Mouse (Mus musculus) embryo, embryonic 11.5 days (tissue): ENCODE data around the gene Arhgef26.

ENCODE experiments used
- DNase-seq: peaks from one replicate; pipeline ENCODE4 v3.0.0-alpha.2; 2012; ENCODE audit warnings: low read depth, low spot score

The Arhgef26 gene

DNA sequence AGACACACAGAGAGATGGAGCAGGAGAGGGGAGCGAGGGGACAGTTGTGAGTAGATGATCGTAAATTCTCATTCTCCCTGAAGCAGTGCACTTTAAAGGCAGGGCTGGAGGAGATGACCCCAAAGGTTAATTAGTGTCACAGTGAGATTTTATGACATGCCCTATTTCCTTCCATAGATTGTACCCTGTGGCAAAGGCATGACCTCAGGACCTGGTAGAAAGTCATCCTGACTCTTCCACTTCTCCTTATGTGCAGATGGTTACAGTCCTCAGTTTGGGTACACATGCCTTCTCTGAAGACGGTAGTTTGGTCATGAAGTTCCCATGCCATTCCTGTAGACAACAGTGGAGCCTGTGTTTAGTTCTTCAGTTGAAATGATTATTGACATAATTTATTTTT lies 42.3 kb downstream of the Arhgef26 start:
- DNase-seq = no peak

DNA sequence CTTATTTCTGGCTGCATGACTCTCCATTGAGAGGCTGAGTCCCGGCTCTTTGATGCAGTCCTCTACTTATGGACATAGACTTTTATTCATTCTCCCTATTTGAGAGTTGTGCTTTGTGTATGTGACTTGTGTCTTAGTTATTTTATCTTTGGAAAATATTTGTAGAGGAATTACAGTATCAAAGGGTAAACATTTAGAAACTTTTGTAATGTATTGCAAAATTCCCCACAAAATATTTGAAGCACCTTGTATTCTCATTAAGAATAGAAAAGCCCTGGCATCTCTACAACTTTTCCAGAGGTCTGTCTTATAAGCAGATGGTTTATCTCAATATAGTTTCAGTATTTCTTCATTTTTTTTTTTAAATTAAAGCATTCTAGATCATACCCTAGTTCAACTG lies 44.7 kb downstream of the Arhgef26 start:
- DNase-seq = no peak

DNA sequence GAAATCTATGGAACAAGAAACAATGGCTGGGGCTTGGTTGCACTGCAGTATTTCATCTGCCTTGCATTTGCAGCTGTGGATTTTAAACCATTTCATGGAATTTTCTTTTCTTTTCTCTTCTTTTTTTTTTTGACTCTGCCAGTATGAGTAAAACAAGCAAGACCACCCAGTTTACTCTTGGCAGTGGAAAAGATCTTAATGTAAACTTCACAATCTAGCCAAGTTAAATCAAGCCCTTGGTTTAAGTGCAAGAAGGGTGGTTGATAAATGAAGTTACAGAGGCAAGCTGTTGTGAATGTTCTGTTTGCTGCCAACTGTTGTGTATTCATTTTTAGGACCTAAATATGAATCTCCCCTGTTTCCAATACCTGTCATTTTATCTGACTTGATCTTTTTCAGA lies 54.5 kb downstream of the Arhgef26 start:
- DNase-seq = no peak

DNA sequence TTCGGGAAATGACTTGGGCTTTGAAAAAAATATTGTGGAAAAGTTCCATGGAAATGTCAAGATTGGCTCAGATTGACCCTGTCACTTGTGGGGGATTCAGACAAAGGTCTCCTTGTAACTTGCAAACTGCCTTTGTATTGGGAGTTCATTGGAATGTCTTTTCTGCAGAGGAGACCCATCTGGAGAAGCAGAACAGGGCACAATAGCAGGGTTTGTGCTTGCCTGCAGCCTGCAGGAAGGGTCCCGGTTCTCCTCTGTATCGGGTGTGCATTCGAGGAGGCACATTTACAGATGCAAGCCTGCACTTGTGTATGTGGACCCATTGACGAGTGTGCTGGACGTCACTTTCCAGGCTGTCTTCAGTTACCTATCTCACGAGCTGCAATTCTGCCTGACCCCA lies 56.1 kb downstream of the Arhgef26 start:
- DNase-seq = no peak

DNA sequence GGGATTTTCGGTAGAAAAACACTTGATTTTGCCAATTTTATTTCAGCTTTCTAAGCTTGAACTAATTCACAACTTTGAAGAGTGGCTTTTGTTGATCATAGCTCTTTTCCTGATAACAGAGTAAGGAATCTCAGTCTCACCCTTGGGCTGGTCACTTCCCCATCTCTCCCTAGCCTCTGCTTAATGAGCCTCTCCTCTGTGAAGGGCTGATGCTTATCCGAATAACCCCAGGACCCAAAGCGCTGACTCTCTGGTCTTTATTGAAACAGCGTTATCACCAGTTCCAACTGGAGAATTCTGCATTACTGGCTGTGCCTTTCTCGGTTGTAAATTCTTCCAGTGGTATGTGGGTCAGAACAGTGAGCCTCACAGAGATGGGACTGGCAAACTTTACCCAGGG lies 57.2 kb downstream of the Arhgef26 start:
- no peak for DNase-seq

DNA sequence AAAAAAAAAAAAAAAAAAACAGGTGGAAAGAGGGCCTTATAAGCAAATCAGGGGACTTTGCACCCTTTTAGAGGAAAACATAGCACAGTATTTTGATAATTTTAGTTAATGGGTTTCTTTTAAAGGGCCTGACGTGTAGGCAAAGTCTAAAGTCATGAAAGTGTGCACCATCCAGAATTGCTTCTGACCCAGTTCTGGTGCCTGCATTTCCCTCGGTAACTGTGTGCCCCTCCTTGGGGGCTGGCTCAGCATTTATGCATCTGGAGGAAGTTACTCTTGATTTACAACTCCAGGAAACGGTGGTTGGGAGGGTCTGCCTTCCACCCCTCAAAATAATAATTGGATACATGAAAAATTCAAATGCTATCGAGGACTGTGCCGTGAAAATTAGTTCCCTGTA lies 58.0 kb downstream of the Arhgef26 start:
- no peak for DNase-seq

DNA sequence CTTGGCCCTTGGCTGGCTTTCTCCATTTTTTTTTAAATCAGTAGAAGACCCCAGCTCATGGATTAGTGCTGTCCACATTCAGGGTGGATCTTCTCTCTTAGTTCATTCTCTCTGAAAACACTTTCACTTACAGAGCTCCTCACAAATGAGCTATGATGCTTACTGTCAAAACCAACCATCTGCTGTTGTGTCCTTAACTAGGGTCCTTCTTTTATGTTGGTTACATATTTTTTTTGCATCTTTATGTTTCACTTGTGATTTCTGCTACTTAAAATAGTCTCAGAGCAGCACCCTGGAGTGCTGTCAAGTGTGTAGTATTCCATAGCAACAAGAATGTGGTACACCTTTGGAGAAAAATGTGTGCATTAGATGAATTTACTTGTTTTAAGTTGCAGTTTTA lies 60.0 kb downstream of the Arhgef26 start:
- DNase-seq = no peak

DNA sequence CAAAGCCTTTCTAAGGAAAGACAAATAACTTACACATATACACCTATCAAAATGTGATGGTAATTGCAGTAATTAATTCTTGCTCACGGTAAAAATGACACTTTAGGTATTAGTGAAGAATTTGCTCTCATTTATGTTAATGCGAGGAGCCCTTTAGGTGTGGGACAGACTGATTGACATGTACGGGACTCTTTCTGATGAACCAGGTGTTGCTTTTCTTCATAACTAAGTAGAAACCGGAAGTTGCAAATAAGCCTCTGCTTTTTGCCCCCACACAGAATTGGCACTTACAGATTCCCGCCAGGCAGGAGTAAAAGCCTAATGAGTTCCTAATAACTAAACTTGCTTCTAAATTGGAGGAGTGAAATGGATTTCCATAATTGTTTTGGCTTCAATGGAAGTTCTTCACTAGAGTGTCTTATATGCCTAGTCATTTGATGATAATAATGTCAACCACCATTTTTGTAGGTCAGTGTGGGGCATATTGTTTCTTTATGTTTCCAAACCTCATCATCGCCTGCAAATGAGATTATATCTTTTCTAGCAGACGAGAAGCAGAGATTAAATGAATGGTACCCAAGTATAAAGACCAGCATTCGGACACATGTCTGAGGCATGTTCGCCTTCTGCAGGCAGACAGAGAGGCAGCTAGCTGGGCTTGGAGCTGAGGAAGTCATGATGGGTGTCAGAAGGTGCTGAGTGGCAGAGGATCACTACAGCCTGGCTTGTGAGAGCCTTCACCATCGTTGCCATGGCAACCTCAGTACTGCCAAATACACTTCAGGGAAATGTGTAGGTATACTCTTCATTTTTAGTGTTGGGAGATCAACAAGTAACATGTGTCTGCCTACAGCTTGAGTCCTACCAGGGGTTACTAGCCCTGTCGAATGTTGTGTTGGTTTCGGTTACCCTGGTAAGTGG lies 61.9 kb downstream of the Arhgef26 start:
- DNase-seq = no peak

DNA sequence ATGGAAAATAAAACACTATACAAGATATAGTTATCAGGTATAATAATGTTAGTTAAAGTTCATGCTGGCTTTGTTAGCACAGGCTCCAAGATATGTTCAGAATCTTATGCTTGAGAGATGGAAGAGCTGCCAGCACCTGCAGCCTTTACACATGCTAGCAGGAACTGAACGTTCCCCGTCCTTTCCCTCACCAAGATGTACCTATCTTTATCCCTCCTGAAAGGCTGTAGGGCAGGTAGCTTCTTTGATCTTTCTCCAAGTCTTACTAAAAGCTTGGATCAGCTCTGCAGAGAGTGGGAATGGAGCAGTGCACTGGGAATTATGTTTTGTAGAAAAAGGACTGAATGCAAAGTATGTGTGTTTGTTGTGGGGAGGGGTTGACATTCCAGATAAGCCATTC lies 64.3 kb downstream of the Arhgef26 start:
- DNase-seq = no peak

DNA sequence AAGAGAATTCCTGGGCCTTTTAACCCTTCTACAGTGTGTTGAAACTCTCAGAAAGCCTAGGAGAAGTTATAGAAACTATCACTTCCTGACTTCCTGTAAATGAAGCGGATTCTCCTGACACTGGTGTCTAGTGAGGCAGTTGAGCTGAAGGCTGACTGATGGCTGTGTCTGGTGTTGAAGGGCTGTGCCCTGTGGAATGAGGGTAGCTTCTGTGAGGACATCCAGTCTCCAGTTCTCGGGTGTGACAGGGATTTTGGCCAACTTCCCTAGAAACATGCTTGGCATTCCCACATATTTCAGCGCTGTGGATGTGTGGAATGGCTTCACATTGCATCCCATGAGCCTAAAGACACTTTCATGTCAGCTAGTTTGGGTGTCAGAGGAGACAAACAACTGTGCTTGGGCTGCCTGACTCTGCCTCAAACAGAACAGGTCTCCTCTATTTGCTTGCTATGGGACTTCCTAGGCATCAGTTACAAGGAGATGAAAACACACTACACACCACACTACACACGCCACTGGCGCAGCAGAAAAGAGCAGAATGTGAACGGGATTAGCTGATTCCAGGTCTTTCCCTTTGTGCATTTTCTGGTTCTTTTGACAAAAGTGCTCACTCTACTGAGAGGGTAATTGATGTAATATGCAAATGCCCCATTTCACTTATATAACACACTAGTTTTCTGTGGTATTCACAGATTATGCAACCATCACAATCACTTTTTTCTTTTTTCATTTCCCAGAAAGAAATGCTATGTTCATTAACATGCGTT lies 66.5 kb downstream of the Arhgef26 start:
- DNase-seq = no peak

DNA sequence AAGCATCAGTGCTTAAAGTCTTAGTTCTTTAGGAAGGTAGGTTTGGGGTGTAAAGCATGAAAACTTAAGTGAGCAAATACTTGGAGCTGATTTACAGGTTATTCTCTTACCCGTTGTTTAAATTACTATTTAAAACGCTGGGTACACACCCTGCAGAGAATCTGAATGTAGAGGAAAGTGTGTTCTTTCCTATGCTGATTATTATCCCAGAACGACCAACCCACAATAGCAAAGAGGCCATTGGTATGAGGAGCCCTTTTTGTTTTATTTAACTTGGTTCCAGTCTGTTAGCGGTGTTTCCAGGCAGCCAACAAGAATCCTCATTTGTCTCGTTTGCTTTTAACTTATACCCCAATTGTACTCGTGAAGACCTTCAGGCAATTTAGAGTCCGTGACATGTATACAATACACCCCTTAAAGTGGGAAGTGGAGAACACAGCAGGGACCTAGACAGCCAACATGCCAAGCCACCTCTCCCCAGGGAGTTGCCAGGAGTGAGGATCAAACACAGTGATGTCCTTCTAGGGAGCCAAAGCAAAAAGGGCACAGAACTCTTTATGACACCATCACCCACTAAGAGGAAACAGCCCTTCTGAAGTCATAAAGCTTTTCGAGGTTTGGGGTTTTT lies 71.5 kb downstream of the Arhgef26 start:
- DNase-seq = no peak

DNA sequence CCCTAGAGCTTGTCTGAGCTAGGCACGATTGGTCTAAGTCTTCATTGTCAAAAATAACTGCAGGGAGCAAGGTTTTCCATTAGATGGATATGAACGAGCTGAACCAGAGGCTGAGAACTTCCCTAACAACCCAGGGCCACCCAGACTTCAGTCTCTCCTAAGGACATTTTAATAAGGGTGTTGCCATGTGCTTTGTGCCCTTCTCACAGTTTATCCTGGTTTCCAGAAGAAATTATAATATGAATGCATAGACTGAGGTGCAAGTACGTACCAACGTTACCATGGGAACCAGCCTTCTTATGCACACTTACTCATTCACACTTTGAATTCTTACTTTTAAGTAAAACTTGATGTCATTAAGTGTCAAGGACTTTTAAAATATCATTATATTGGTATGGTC lies 72.3 kb downstream of the Arhgef26 start:
- DNase-seq = no peak

DNA sequence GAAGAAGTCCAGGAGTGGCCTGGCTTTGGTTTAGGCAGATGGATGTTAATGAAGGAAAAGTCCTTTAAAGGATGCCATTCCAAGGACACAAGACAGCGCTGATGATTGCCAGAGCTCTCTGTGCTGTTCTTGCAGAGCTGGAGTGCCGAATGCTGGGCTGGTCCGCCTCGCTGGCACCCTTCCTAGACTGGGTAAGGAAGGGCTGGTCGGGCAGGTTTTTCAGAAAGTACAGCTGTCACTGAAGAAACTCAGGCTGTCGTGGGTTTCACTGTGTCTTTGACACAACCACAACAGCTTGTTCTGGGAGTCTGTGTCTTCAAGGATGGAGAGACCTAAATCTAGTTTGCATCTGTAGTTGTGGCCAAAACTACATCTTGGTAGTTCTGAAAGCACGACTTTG lies 74.6 kb downstream of the Arhgef26 start:
- DNase-seq = no peak

DNA sequence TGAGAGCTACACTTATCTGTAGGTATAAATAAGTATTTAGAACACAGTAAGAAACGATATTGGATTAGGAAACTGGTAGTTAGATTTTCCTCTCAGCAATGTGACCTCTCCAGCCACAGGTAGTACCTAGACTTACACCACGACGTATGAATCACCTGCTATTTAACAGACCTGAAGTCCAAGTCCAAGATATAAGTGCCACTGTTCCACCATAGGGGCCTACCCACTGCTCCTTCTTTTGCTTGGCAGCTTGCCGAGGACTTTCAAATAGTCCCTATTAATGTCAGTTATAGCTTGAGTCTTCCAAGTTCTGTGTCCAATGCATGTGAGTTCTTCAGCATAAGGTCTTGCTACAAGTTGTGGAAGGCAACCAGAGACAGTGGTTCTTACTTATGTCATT lies 76.8 kb downstream of the Arhgef26 start:
- DNase-seq = no peak

DNA sequence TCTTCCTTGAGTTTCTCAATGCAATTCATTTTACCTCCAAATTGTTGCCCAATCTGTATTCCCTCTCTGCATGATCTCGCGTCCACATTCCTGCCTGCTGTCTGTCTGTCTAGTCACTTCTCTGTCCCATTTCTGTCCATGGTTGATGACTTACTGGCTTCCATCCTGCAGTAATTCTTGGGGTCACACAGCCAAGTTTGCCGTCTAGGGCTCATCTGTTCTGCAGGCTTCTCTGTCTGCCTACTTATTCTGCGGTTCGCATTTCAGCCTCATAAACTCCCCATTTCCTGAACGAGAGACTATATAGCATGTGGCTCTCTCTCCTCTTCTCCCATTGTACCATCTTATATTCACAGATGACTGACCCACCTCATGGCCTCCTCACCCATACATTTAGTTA lies 79.3 kb downstream of the Arhgef26 start:
- no peak for DNase-seq

DNA sequence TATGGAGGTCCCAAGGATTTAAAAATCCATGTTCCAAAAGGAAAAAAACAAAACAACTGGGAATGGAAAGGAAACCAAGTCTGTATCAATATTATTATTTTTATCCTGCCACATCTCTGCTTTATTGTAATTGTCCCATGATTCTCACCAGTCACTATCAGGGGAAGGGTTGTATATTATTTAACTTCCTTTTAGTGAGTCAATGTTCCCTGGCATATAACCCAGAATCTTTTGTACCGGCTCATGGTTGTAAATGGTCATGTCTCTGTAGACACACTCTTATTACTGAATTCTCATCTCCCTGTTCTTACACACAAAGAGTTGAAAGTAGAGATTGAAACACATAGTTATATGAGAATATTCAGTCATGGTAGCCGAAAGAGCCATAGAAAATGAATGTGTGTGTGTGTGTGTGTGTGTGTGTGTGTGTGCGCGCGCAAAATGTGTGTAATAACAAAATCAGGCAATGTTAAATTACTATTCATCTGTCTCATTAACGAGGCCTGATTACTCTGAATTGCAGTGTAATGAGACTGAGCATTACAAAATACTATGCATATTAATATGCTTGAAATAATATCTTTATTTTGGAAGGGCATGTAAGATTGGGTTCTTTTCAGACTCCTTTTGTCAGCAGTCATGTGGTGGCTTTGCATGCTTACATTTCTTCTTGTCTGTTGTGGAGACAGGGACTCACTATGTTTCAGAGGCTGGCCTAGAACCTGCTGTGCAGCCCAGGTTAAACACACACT lies 80.4 kb downstream of the Arhgef26 start:
- no peak for DNase-seq

DNA sequence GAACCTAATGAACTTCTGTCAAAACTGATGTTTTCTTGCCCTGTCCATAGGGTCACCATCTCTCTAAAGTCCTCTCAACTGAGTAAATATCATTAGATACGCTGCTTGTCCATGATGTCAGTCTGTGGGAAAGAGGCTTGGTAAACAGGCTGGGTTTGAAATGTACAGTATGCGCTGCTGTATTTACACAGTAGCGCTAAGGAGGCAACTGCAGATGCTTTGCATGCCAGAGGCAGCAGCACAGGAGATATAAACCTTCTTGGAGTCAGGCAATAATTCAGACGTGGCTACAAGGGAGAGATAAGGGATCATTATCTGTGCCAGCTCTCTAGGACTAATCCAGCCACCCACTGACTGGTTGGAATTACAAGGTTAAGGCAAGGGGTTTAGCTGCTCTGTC lies 95.5 kb downstream of the Arhgef26 start:
- DNase-seq = no peak

DNA sequence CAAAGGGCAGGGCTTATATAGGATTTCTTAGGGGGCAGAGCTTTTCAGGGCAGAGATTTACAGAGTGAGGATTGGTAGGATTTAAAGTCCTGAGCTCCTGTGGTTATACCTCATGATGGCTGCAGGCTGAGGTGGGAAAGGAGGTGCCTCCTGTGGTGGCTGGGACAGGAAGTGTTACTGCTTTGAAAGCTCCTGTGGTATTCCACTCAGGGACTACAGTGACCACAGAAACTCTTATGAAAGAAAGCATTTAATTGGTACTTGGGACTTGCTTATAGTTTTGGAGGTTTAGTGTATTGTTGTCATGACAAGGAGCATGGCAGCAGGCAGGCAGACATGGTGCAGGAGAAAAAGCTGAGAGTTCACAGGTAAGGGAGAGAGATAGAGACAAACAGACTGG lies 97.8 kb downstream of the Arhgef26 start:
- no peak for DNase-seq

DNA sequence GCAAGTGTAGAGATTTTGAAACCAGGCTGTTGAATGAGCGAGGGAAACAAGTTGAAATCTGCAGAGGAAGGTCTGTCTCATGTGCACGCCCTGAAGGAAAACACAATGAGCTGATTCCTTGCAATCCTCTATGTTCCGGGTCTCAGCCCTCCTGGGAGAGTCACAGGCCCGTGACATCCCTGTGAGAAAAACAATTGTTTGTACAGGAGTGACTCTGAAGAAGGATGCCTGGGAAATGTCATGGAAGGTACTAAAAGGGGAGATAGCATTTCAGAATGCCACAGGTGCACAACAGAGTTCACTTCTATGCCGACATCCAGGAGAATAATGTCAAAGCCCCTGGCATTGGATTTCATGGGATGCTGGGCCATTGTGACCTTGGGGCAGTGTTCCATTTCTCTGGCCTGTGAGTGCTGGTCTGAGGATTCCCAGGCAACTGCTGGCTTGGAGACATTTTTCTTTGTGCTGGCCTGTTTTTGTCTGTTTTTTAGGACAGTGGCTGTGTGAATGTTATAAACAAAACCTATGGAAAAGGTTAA lies 102.4 kb downstream of the Arhgef26 start:
- no peak for DNase-seq

DNA sequence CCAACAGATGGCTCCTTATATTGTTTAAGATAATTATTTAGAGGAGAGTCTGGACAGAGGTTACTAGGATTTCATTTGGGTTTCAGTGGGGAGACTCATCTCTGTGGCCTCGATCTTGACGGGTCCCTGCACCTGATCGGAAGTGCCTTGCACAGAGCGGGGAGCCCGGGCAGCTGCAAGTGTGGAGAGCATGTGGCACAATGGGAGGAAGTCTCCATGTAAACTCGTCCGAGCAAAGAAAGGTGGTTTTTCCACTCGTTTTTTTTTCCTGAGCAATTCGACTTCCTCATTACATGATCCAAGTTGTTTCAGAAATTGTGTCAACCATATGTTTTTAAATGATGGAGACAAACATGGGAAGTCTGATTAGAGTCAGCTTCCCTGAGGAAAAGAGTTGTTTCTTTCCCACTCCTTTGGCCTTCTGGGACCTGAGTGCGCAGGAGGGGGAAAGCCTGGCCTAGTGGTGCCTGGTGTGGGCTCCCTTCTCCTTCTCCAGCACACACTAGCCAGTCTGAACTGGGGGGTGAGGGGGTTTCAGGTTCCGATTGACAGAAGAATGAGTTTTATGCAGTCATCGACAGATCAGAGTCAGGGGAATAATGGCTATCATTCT lies 105.5 kb downstream of the Arhgef26 start:
- DNase-seq = no peak

DNA sequence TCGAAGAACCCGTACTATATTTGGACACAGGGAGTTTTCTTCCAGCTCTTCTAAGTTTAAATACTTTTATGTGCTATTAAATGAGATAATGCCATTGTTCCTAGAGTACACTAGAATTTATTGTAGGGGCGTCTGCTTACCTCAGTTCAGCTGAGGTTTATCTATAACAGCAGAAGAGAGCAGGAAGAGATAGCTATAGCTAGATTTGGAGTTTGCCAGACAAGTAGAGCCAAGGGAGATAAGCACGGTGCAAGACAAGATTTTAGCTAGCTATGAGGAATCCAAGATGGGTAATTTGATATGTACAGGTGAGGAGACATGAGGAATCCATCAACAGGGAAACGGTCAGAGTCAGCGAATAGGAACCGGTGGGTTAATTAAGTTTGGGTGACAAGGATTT lies 108.1 kb downstream of the Arhgef26 start:
- DNase-seq = no peak
